Comparison of ENCODE assay signal across 27 mouse cellular contexts in the genomic region with DNA sequence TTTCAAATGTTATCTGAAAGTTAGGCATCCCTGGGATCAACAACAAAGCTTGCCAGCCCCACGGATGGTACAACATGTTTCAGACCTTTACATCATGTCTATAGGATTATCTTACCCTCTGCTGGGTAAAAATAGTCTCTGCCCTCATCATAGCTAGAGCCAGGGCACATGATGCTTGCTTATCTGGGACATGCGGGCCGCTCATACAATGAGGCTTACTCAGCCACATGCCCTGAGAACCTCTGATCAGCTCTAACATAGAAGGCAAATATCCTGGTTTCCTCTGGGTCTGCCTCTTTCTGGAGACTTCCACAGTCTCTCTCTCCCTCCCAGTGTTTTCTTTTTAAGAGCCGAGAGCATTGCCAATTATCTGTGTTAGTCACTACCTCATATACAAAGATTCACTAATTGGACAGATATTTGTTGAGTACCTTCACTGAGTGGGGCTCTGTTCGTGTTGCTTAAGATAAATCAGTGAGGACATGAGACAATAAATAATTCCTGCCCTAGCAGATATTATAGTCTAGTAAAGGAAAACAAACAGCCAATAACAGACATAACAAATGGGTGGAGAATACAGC.
A peak's percentile ranks its signal among the peaks of the same experiment; 100 is the strongest.
DNase-seq lines count a peak whose midpoint lies in the region; ATAC-seq and TF ChIP-seq lines count a peak whose summit lies in the region.
"Had no signal": no experiment of that assay in that cellular context is flagged by ENCODE, and none has a peak within 500 bp of the region (broad histone marks: within the 10 kb centered on the region; RNA-seq: fewer than 3 reads in every experiment).

No protein-coding gene starts in this region.

- H3K4me2 ChIP-seq in forebrain, embryonic 11.5 days (ENCODE audit: low read depth, low read length, severe bottlenecking) = no peak overlapping the region
- H3K4me2 ChIP-seq in heart, embryonic 15.5 days = no peak overlapping the region
- H3K4me2 ChIP-seq: intestine, embryonic 15.5 days; limb, embryonic 12.5 days; liver, embryonic 12.5 days; lung, embryonic 15.5 days; neural tube, embryonic 13.5 days had no signal

- no peak for DNase-seq in forebrain, embryonic 10.5 days (ENCODE audit: extremely low spot score, low spot score)
- DNase-seq in forebrain, embryonic 11.5 days (ENCODE audit: low spot score) = no peak
- DNase-seq in heart, adult 2 months = no peak
- no peak for DNase-seq in heart, adult 8-10 months (ENCODE audit: low spot score)
- DNase-seq in MN1 (ENCODE audit: low spot score) = peak; percentile 21
- DNase-seq in thymus, postnatal 36 days = no peak
- DNase-seq in kidney, adult 11 months = no peak
- DNase-seq: adrenal gland, postnatal 25 days; cerebellum, adult 9-11 months; gastrocnemius, postnatal 36 days; kidney, postnatal 25 days; layer of hippocampus, postnatal 36 days; lung, postnatal 36 days; right cerebral cortex, adult 18-20 months; right cerebral cortex, postnatal 4 days; thymus, postnatal 25 days had no signal

- H3K79me2 ChIP-seq in heart, adult 2 months (replicated peaks; ENCODE audit: control insufficient read depth, insufficient read depth, low read length) = no peaks in the 10 kb centered on the region

- no peak overlapping the region for H3K4me3 ChIP-seq in forebrain, embryonic 10.5 days
- no peak overlapping the region for H3K4me3 ChIP-seq in forebrain, embryonic 11.5 days (ENCODE audit: low read depth, low read length)
- no peak overlapping the region for H3K4me3 ChIP-seq in heart, adult 2 months
- no peak overlapping the region for H3K4me3 ChIP-seq in heart, embryonic 15.5 days
- H3K4me3 ChIP-seq: embryonic facial prominence, embryonic 10.5 days; intestine, embryonic 15.5 days; limb, embryonic 12.5 days; liver, embryonic 12.5 days; lung, embryonic 15.5 days; megakaryocyte, embryonic 14.5 days; myocyte; neural tube, embryonic 13.5 days had no signal

- no peak for TF ChIP-seq CTCF in heart, adult 2 months (IDR thresholded peaks at IDR 0.05)

- WGBS in forebrain, embryonic 10.5 days = 81% methylated on average over 5 of the region's 5 CpGs
- 69% methylated on average over 5 of the region's 5 CpGs for WGBS in forebrain, embryonic 11.5 days
- 26% methylated on average over 5 of the region's 5 CpGs for WGBS in heart, adult 2 months
- 23% methylated on average over 5 of the region's 5 CpGs for WGBS in heart, embryonic 15.5 days

- no peaks in the 10 kb centered on the region for H3K9me3 ChIP-seq in forebrain, embryonic 10.5 days
- no peaks in the 10 kb centered on the region for H3K9me3 ChIP-seq in forebrain, embryonic 11.5 days (ENCODE audit: control insufficient read depth, low read length)
- H3K9me3 ChIP-seq in heart, embryonic 15.5 days (replicated peaks) = no peaks in the 10 kb centered on the region
- H3K9me3 ChIP-seq: embryonic facial prominence, embryonic 10.5 days; intestine, embryonic 15.5 days; limb, embryonic 12.5 days; liver, embryonic 12.5 days; lung, embryonic 15.5 days; megakaryocyte, embryonic 14.5 days; neural tube, embryonic 13.5 days had no signal

- no peak overlapping the region for H3K9ac ChIP-seq in forebrain, embryonic 11.5 days (ENCODE audit: low read length)
- H3K9ac ChIP-seq in heart, adult 2 months (ENCODE audit: low read depth, low read length) = no peak overlapping the region
- H3K9ac ChIP-seq in heart, embryonic 15.5 days = no peak overlapping the region
- H3K9ac ChIP-seq: intestine, embryonic 15.5 days; limb, embryonic 12.5 days; liver, embryonic 12.5 days; lung, embryonic 15.5 days; neural tube, embryonic 13.5 days had no signal

- H3K27me3 ChIP-seq in forebrain, embryonic 10.5 days (ENCODE audit: poor library complexity, severe bottlenecking) = no peaks in the 10 kb centered on the region
- H3K27me3 ChIP-seq in forebrain, embryonic 11.5 days (ENCODE audit: control insufficient read depth, insufficient read depth, low read length) = no peaks in the 10 kb centered on the region
- no peaks in the 10 kb centered on the region for H3K27me3 ChIP-seq in heart, adult 2 months (ENCODE audit: control insufficient read depth, insufficient read depth, low read length)
- H3K27me3 ChIP-seq in heart, embryonic 15.5 days = no peaks in the 10 kb centered on the region
- H3K27me3 ChIP-seq: intestine, embryonic 15.5 days; limb, embryonic 12.5 days; liver, embryonic 12.5 days; lung, embryonic 15.5 days; megakaryocyte, embryonic 14.5 days; neural tube, embryonic 13.5 days had no signal

- no peaks in the 10 kb centered on the region for H3K36me3 ChIP-seq in forebrain, embryonic 10.5 days (replicated peaks)
- H3K36me3 ChIP-seq in forebrain, embryonic 11.5 days (ENCODE audit: control insufficient read depth, insufficient read depth, low read length) = no peaks in the 10 kb centered on the region
- H3K36me3 ChIP-seq in heart, adult 2 months (ENCODE audit: control insufficient read depth, insufficient read depth, low read length) = no peaks in the 10 kb centered on the region
- no peaks in the 10 kb centered on the region for H3K36me3 ChIP-seq in heart, embryonic 15.5 days
- H3K36me3 ChIP-seq: embryonic facial prominence, embryonic 10.5 days; intestine, embryonic 15.5 days; limb, embryonic 12.5 days; liver, embryonic 12.5 days; lung, embryonic 15.5 days; neural tube, embryonic 13.5 days had no signal

- peak overlapping the region; percentile 62; the same call in 1 of the 2 replicates for H3K27ac ChIP-seq in forebrain, embryonic 10.5 days
- no peak overlapping the region for H3K27ac ChIP-seq in forebrain, embryonic 11.5 days (ENCODE audit: low read depth, low read length)
- no peak overlapping the region for H3K27ac ChIP-seq in heart, adult 2 months
- H3K27ac ChIP-seq in heart, embryonic 15.5 days = peak overlapping the region; percentile 73
- H3K27ac ChIP-seq: embryonic facial prominence, embryonic 10.5 days; intestine, embryonic 15.5 days; limb, embryonic 12.5 days; liver, embryonic 12.5 days; lung, embryonic 15.5 days; neural tube, embryonic 13.5 days had no signal

- no peak for ATAC-seq in forebrain, embryonic 11.5 days (replicated peaks; ENCODE audit: low FRiP score)
- ATAC-seq in heart, embryonic 15.5 days (replicated peaks; ENCODE audit: insufficient number of reproducible peaks, insufficient read depth, low FRiP score, low read depth) = peak; percentile 72; the same call in 1 of the 2 replicates
- ATAC-seq: hindbrain, embryonic 16.5 days; intestine, embryonic 15.5 days; liver, embryonic 12.5 days; midbrain, embryonic 16.5 days had no signal

- TF ChIP-seq POLR2A in heart, adult 2 months (IDR thresholded peaks at IDR 0.05; ENCODE audit: insufficient read depth, low read depth, low read length) = no peak

- peaks cover 13% of the 10 kb centered on the region for H3K4me1 ChIP-seq in forebrain, embryonic 10.5 days
- H3K4me1 ChIP-seq in forebrain, embryonic 11.5 days (replicated peaks; ENCODE audit: control insufficient read depth, insufficient read depth, low read length) = peaks cover 2% of the 10 kb centered on the region; the same call in 1 of the 2 replicates
- H3K4me1 ChIP-seq in heart, adult 2 months (ENCODE audit: control insufficient read depth, insufficient read depth, low read length) = no peaks in the 10 kb centered on the region
- H3K4me1 ChIP-seq in heart, embryonic 15.5 days (replicated peaks) = peaks cover 9% of the 10 kb centered on the region
- H3K4me1 ChIP-seq: intestine, embryonic 15.5 days; limb, embryonic 12.5 days; lung, embryonic 15.5 days; neural tube, embryonic 13.5 days had no signal

- intact Hi-C loops in heart, adult 2 months (cut with DNase I) = no loop called here

- 0 out of 2 replicates have a peak, but pooled peaks have one; percentile 15 for TF ChIP-seq EP300 in heart, adult 2 months (IDR thresholded peaks at IDR 0.05; ENCODE audit: insufficient read depth, low read depth, low read length)

Comparison
In these comparisons a context has a peak if more than half of its experiments do, and no peak if none do; other contexts are left out.
1. H3K27ac ChIP-seq: peak in forebrain, embryonic 10.5 days (single experiment) and heart, embryonic 15.5 days (single experiment); none in forebrain, embryonic 11.5 days (single experiment) and heart, adult 2 months (single experiment).